Mouse (Mus musculus) MEL (cell line): Measurements from ENCODE around the gene Exoc3l. TPM values are rescaled to one million over a fixed set of nuclear protein-coding genes. Genes with fewer than 3 reads are reported as not detected.

Source experiments
- DNase-seq: peaks from one replicate; pipeline ENCODE4 v3.0.0; 2011; ENCODE audit warnings: low read depth, low spot score
- H3K27ac ChIP-seq: 2 replicates; pipeline ENCODE4 v1.5.1; 2012; ENCODE audit warnings: low read depth, mild to moderate bottlenecking, control low read depth, low read length, moderate library complexity; ENCODE audit not compliant: control insufficient read depth
- H3K27me3 ChIP-seq, 2 experiments: fragments of 150-350 bp in 1 of 2; sonication (generic) in 1 of 2; 2 replicates each; pipeline ENCODE4 v1.6.1; 2012; ENCODE audit warnings: low read length in 2 of 2, mild to moderate bottlenecking in 2 of 2, improper control_type of control experiment in 1 of 2, moderate library complexity in 1 of 2; ENCODE audit not compliant: insufficient read depth in 2 of 2, control insufficient read depth in 1 of 2
- H3K36me3 ChIP-seq, 2 experiments: 2 replicates each; pipeline ENCODE4 v1.6.1; 2012 to 2014; ENCODE audit warnings: low read length in 2 of 2, improper control_type of control experiment in 1 of 2, inconsistent platforms in 1 of 2, mild to moderate bottlenecking in 1 of 2; ENCODE audit not compliant: insufficient read depth in 2 of 2, control insufficient read depth in 1 of 2
- H3K4me1 ChIP-seq, 2 experiments: fragments of 150-350 bp in 1 of 2; sonication (generic) in 1 of 2; 2 replicates each; pipeline ENCODE4 v1.6.1; 2012; ENCODE audit warnings: low read length in 2 of 2, improper control_type of control experiment in 1 of 2, mild to moderate bottlenecking in 1 of 2; ENCODE audit not compliant: insufficient read depth in 2 of 2, control insufficient read depth in 1 of 2
- H3K4me3 ChIP-seq, 2 experiments: fragments of 150-350 bp in 1 of 2; sonication (generic) in 1 of 2; 2 replicates each; pipeline ENCODE4 v1.5.1; 2012; ENCODE audit warnings: low read depth in 2 of 2, low read length in 2 of 2, mild to moderate bottlenecking in 2 of 2, moderate library complexity in 2 of 2, control low read depth in 1 of 2, improper control_type of control experiment in 1 of 2; ENCODE audit not compliant: control insufficient read depth in 1 of 2, insufficient read depth in 1 of 2
- H3K79me2 ChIP-seq: 2 replicates; pipeline ENCODE4 v1.6.1; 2012; ENCODE audit warnings: mild to moderate bottlenecking, low read length, moderate library complexity; ENCODE audit not compliant: control insufficient read depth, poor library complexity, insufficient read depth
- H3K9ac ChIP-seq: 2 replicates; pipeline ENCODE4 v1.6.1; 2012; ENCODE audit warnings: low read depth, mild to moderate bottlenecking, control low read depth, low read length, moderate library complexity; ENCODE audit not compliant: control insufficient read depth, poor library complexity, severe bottlenecking
- H3K9me3 ChIP-seq: fragments of 150-350 bp; sonication (generic); replicated peaks from 2 replicates; pipeline ENCODE4 v1.6.1; 2012; ENCODE audit warnings: mild to moderate bottlenecking, low read length, improper control_type of control experiment, moderate library complexity; ENCODE audit not compliant: insufficient read depth
- BHLHE40 ChIP-seq: IDR thresholded peaks from 2 replicates; pipeline ENCODE4 v1.6.1; 2012; ENCODE audit warnings: low read depth, mild to moderate bottlenecking, inconsistent platforms, low read length, improper control_type of control experiment, borderline replicate concordance
- CHD1 ChIP-seq: IDR thresholded peaks from 2 replicates; pipeline ENCODE4 v1.6.1; 2012; ENCODE audit warnings: low read depth, mild to moderate bottlenecking, inconsistent platforms, low read length, improper control_type of control experiment
- CTCF ChIP-seq, 3 experiments: IDR thresholded peaks in 2 of 3; conservative IDR thresholded peaks in 1 of 3; 2 replicates each; pipeline ENCODE4 v1.5.1; 2011 to 2012; ENCODE audit warnings: low read length in 3 of 3, low read depth in 2 of 3, mild to moderate bottlenecking in 2 of 3, improper control_type of control experiment in 1 of 3, inconsistent platforms in 1 of 3, mixed read lengths in 1 of 3, moderate library complexity in 1 of 3; ENCODE audit not compliant: control insufficient read depth in 1 of 3, insufficient read depth in 1 of 3, poor library complexity in 1 of 3, severe bottlenecking in 1 of 3
- E2F4 ChIP-seq: IDR thresholded peaks from 2 replicates; pipeline ENCODE4 v1.6.1; 2011; ENCODE audit warnings: low read depth, low read length, improper control_type of control experiment, borderline replicate concordance
- ELF1 ChIP-seq: IDR thresholded peaks from 2 replicates; pipeline ENCODE4 v1.6.1; 2014; ENCODE audit warnings: low read depth, mild to moderate bottlenecking, inconsistent platforms, low read length, improper control_type of control experiment, moderate library complexity
- EP300 ChIP-seq, 2 experiments: IDR thresholded peaks; 2 replicates each; pipeline ENCODE4 v1.6.1; 2011; ENCODE audit warnings: improper control_type of control experiment in 2 of 2, low read length in 2 of 2, low read depth in 1 of 2, mild to moderate bottlenecking in 1 of 2
- ETS1 ChIP-seq: IDR thresholded peaks from 2 replicates; pipeline ENCODE4 v1.6.1; 2012; ENCODE audit warnings: low read depth, mild to moderate bottlenecking, inconsistent platforms, low read length, improper control_type of control experiment, moderate library complexity
- GATA1 ChIP-seq: IDR thresholded peaks from 2 replicates; pipeline ENCODE4 v1.6.1; 2011; ENCODE audit warnings: low read depth, low read length, improper control_type of control experiment
- MAFK ChIP-seq: IDR thresholded peaks from 2 replicates; pipeline ENCODE4 v1.6.1; 2011; ENCODE audit warnings: low read depth, mild to moderate bottlenecking, low read length, improper control_type of control experiment, borderline replicate concordance
- MAX ChIP-seq: IDR thresholded peaks from 2 replicates; pipeline ENCODE4 v1.6.1; 2011; ENCODE audit warnings: low read length, improper control_type of control experiment
- MAZ ChIP-seq: IDR thresholded peaks from 2 replicates; pipeline ENCODE4 v1.6.1; 2012; ENCODE audit warnings: low read depth, mild to moderate bottlenecking, inconsistent platforms, low read length, improper control_type of control experiment
- MEF2A ChIP-seq: IDR thresholded peaks from 2 replicates; pipeline ENCODE4 v1.6.1; 2014; ENCODE audit warnings: low read depth, mild to moderate bottlenecking, inconsistent platforms, low read length, improper control_type of control experiment; ENCODE audit not compliant: poor library complexity, insufficient replicate concordance, severe bottlenecking; ENCODE audit errors: extremely low read depth
- MYB ChIP-seq: IDR thresholded peaks from 2 replicates; pipeline ENCODE4 v1.6.1; 2011; ENCODE audit warnings: mild to moderate bottlenecking, low read depth, low read length, improper control_type of control experiment
- MYC ChIP-seq: IDR thresholded peaks from 2 replicates; pipeline ENCODE4 v1.6.1; 2011; ENCODE audit warnings: low read depth, mild to moderate bottlenecking, low read length, improper control_type of control experiment, moderate library complexity
- NELFE ChIP-seq: IDR thresholded peaks from 2 replicates; pipeline ENCODE4 v1.6.1; 2011; ENCODE audit warnings: low read depth, low read length, improper control_type of control experiment
- POLR2A ChIP-seq, 2 experiments: IDR thresholded peaks; 2 replicates each; pipeline ENCODE4 v1.6.1; 2011 to 2012; ENCODE audit warnings: low read length in 2 of 2, mild to moderate bottlenecking in 2 of 2, control low read depth in 1 of 2, improper control_type of control experiment in 1 of 2, low read depth in 1 of 2, moderate library complexity in 1 of 2; ENCODE audit not compliant: control insufficient read depth in 1 of 2, insufficient read depth in 1 of 2, poor library complexity in 1 of 2
- POLR2AphosphoS2 ChIP-seq: IDR thresholded peaks from 2 replicates; pipeline ENCODE4 v1.6.1; 2011; ENCODE audit warnings: low read length, improper control_type of control experiment
- RAD21 ChIP-seq: IDR thresholded peaks from 2 replicates; pipeline ENCODE4 v1.6.1; 2011; ENCODE audit warnings: mild to moderate bottlenecking, low read depth, low read length, improper control_type of control experiment
- SMC3 ChIP-seq: IDR thresholded peaks from 2 replicates; pipeline ENCODE4 v1.6.1; 2011; ENCODE audit warnings: low read depth, low read length, improper control_type of control experiment
- TAL1 ChIP-seq: IDR thresholded peaks from 2 replicates; pipeline ENCODE4 v1.6.1; 2012; ENCODE audit warnings: mild to moderate bottlenecking, inconsistent platforms, low read length, moderate library complexity, mixed read lengths
- TBP ChIP-seq: IDR thresholded peaks from 2 replicates; pipeline ENCODE4 v1.8.0; 2011; ENCODE audit warnings: low read depth, low read length, improper control_type of control experiment
- UBTF ChIP-seq: IDR thresholded peaks from 2 replicates; pipeline ENCODE4 v1.6.1; 2012; ENCODE audit warnings: low read depth, mild to moderate bottlenecking, inconsistent platforms, low read length, improper control_type of control experiment, moderate library complexity, borderline replicate concordance; ENCODE audit not compliant: insufficient read depth
- USF2 ChIP-seq, 2 experiments: IDR thresholded peaks; 2 replicates each; pipeline ENCODE4 v1.6.1; 2011 to 2012; ENCODE audit warnings: improper control_type of control experiment in 2 of 2, low read length in 2 of 2, borderline replicate concordance in 1 of 2, inconsistent platforms in 1 of 2, low read depth in 1 of 2, mild to moderate bottlenecking in 1 of 2; ENCODE audit not compliant: insufficient read depth in 1 of 2
- ZKSCAN1 ChIP-seq: IDR thresholded peaks from 2 replicates; pipeline ENCODE4 v1.6.1; 2012; ENCODE audit warnings: low read depth, mild to moderate bottlenecking, inconsistent platforms, low read length, improper control_type of control experiment, moderate library complexity
- polyA plus RNA-seq, 2 experiments: library from polyadenylated mRNA; stranded (reverse) in 1 of 2; unstranded in 1 of 2; fragments of >175 nt in 1 of 2; fragments of >200 nt in 1 of 2; gene quantifications; 2 replicates each; pipeline versions ENCODE4 v1.2.1 to v1.2.4; 2012; ENCODE audit warnings: low replicate concordance in 2 of 2, low read depth in 1 of 2; ENCODE audit not compliant: insufficient read length in 2 of 2, insufficient read depth in 1 of 2, missing spikeins in 1 of 2
- total RNA-seq: library from RNA; depleted of rRNA; stranded (reverse); fragments of 300-350 nt; gene quantifications from 2 replicates; pipeline ENCODE4 v1.2.3, GENCODE M21; 2012

Exoc3l gene
- total and polyA plus RNA-seq, 3 experiments: 0.69 to 2.0 TPM; not detected in 1

DNA sequence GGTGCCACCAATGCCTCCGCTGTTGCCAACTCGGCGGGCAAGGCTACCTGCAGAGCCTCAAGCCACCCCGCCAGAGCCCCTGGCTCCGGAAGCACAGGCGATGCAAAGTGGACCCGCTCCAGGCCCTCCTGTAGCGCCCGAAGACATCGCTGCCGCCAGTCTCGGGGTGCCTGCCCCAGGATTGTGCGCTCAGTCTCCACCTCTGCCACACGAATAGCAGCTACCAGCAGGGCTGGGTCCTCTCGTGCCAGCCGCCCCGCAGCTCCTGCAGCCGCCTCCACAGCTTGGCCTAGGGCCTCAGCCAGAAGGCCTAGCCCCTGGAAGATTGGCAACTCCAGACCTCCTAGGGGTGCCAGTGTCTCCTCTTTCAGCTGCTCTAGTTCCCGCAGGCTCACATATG, 2.5 kb downstream of the Exoc3l start:
- Histone ChIP-seq H3K79me2 (peaks cover 10% of the 10 kb centered on the region), H3K4me3 (no peak overlapping the region), H3K36me3 (peaks cover 0 to 2% of the 10 kb centered on the region in 2 experiments; a peak in 1 of 4 replicates), H3K4me1 (peaks cover 3 to 18% of the 10 kb centered on the region in 2 experiments), H3K9me3 (no peaks in the 10 kb centered on the region), H3K9ac (no peak overlapping the region), H3K27me3 (no peaks in the 10 kb centered on the region), H3K27ac (no peak overlapping the region)
- TF ChIP-seq E2F4: no peak
- no peak for TF ChIP-seq TAL1
- TF ChIP-seq POLR2AphosphoS2: no peak
- TF ChIP-seq ETS1: no peak
- TF ChIP-seq BHLHE40: no peak
- no peak for TF ChIP-seq ZKSCAN1
- no peak for TF ChIP-seq MAFK
- no peak for TF ChIP-seq MAZ
- no peak for TF ChIP-seq TBP
- TF ChIP-seq EP300 (IDR thresholded peaks at IDR 0.05; ENCODE audit: low read depth in 1 of 2, low read length in 2 of 2): no peak
- TF ChIP-seq MEF2A: no peak
- no peak for TF ChIP-seq USF2 (IDR thresholded peaks at IDR 0.05; ENCODE audit: borderline replicate concordance in 1 of 2, insufficient read depth in 1 of 2, low read depth in 1 of 2, low read length in 2 of 2)
- no peak for TF ChIP-seq POLR2A (IDR thresholded peaks at IDR 0.05; ENCODE audit: control insufficient read depth in 1 of 2, insufficient read depth in 1 of 2, low read depth in 1 of 2, low read length in 2 of 2, poor library complexity in 1 of 2)
- no peak for TF ChIP-seq CHD1
- no peak for TF ChIP-seq MYB
- no peak for DNase-seq

DNA sequence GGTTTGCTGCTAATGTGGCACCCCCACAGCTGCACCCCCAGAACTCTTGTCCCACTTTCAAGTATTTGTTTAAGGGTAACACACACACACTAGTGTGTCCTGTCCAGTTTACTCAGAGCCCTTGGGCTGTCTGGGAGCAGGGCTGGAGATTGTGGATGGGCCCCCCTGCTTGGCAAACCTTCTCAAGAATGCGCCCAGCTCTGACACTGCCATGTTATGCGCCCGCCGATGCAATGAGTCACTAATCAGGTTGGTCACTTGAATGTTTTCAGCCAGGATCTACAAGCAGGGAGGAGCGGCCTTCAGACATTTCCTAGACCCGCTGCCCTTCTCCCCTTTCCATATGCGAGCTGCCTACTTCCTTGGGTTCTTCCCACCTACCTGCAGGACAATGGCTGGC, 3.4 kb downstream of the Exoc3l start:
- Histone ChIP-seq H3K4me3 (no peak overlapping the region), H3K79me2 (peaks cover 2% of the 10 kb centered on the region; the same call in 1 of the 2 replicates), H3K36me3 (peaks cover 0 to 2% of the 10 kb centered on the region in 2 experiments; a peak in 1 of 4 replicates), H3K27me3 (no peaks in the 10 kb centered on the region), H3K27ac (no peak overlapping the region), H3K9me3 (no peaks in the 10 kb centered on the region), H3K4me1 (peaks cover 6 to 18% of the 10 kb centered on the region in 2 experiments), H3K9ac (no peak overlapping the region)
- DNase-seq: no peak
- TF ChIP-seq ETS1: no peak
- no peak for TF ChIP-seq SMC3
- no peak for TF ChIP-seq NELFE
- no peak for TF ChIP-seq MYC
- no peak for TF ChIP-seq ELF1
- TF ChIP-seq GATA1: no peak
- TF ChIP-seq MEF2A: no peak
- no peak for TF ChIP-seq USF2 (IDR thresholded peaks at IDR 0.05; ENCODE audit: borderline replicate concordance in 1 of 2, insufficient read depth in 1 of 2, low read depth in 1 of 2, low read length in 2 of 2)
- TF ChIP-seq RAD21: no peak
- TF ChIP-seq MAZ: no peak
- TF ChIP-seq CTCF (IDR thresholded peaks at IDR 0.05 in 2 of 3, conservative IDR thresholded peaks at IDR 0.05 in 1 of 3; ENCODE audit: control insufficient read depth in 1 of 3, insufficient read depth in 1 of 3, low read depth in 2 of 3, low read length in 3 of 3, poor library complexity in 1 of 3, severe bottlenecking in 1 of 3): no peak
- TF ChIP-seq MAX: no peak
- no peak for TF ChIP-seq EP300 (IDR thresholded peaks at IDR 0.05; ENCODE audit: low read depth in 1 of 2, low read length in 2 of 2)
- TF ChIP-seq E2F4: no peak
- no peak for TF ChIP-seq UBTF
